Mouse (Mus musculus) testis, postnatal 14 days (tissue): Measurements from ENCODE around the gene Abcb5.
A peak's percentile ranks its signal among the peaks of the same experiment; 100 is the strongest.

Experiments used
- DNase-seq: peaks from one replicate; pipeline ENCODE4 v3.0.0; 2021; ENCODE audit warnings: low spot score

Abcb5 gene

GRCm38 (mm10) chr12:118848496-118849202, 117.6 kb downstream of the Abcb5 start:
- peak; percentile 13 for DNase-seq

- DNase-seq: no peak
Measured at GRCm38 (mm10) chr12:118847861-118848495, 118.2 kb downstream of the Abcb5 start.

- no peak for DNase-seq
Measured at GRCm38 (mm10) chr12:118847381-118847780, 118.8 kb downstream of the Abcb5 start.

GRCm38 (mm10) chr12:118846649-118847321, 119.4 kb downstream of the Abcb5 start:
- DNase-seq: peak; percentile 52

- no peak for DNase-seq
Measured at GRCm38 (mm10) chr12:118846221-118846620, 120.0 kb downstream of the Abcb5 start, which contains the start of gene Sp8. Gene Sp8, plus strand, starts transcription at chr12:118846329.

- no peak for DNase-seq
Measured at GRCm38 (mm10) chr12:118845351-118845750, 120.9 kb downstream of the Abcb5 start.

GRCm38 (mm10) chr12:118844841-118845240, 121.4 kb downstream of the Abcb5 start:
- DNase-seq: no peak

- no peak for DNase-seq
Measured at GRCm38 (mm10) chr12:118844111-118844510, 122.1 kb downstream of the Abcb5 start.

GRCm38 (mm10) chr12:118842671-118843411, 123.4 kb downstream of the Abcb5 start:
- peak; percentile 15 for DNase-seq

GRCm38 (mm10) chr12:118841971-118842550, 124.2 kb downstream of the Abcb5 start:
- no peak for DNase-seq

- no peak for DNase-seq
Measured at GRCm38 (mm10) chr12:118841381-118841922, 124.8 kb downstream of the Abcb5 start.

- no peak for DNase-seq
Measured at GRCm38 (mm10) chr12:118840861-118841260, 125.4 kb downstream of the Abcb5 start.

GRCm38 (mm10) chr12:118840301-118840700, 125.9 kb downstream of the Abcb5 start:
- DNase-seq: no peak

GRCm38 (mm10) chr12:118839398-118839797, 126.8 kb downstream of the Abcb5 start:
- no peak for DNase-seq

- DNase-seq: no peak
Measured at GRCm38 (mm10) chr12:118838260-118838659, 128.0 kb downstream of the Abcb5 start.

- no peak for DNase-seq
Measured at GRCm38 (mm10) chr12:118837361-118837760, 128.9 kb downstream of the Abcb5 start.

GRCm38 (mm10) chr12:118836411-118837341, 129.5 kb downstream of the Abcb5 start:
- DNase-seq: peak; percentile 45

- no peak for DNase-seq
Measured at GRCm38 (mm10) chr12:118829881-118830280, 136.3 kb downstream of the Abcb5 start.
